Mouse (Mus musculus): ENCODE measurements around the gene Gm27027.

GRCm38 (mm10) chr2:93975041-93975440 lies 21.1 kb downstream of the Gm27027 start:
- TF ChIP-seq POLR2A (IDR thresholded peaks at IDR 0.05; ENCODE audit: extremely low read depth, insufficient read depth, low read length) (no peak), CTCF (IDR thresholded peaks at IDR 0.05; ENCODE audit: extremely low read depth, insufficient read depth, low read length) (no peak)

Data from cortical plate, adult 2 months (tissue).